Mouse (Mus musculus) testis, adult 2 months (tissue): ENCODE measurements around the gene Megf8. TPM values are rescaled to one million over a fixed set of nuclear protein-coding genes. Genes with fewer than 3 reads are reported as not detected.

Source experiments
- H3K27ac ChIP-seq: fragments of 200-500 bp; 2 replicates; pipeline ENCODE4 v1.5.1; 2012; ENCODE audit warnings: low read depth, low read length; ENCODE audit not compliant: control insufficient read depth, insufficient read depth
- H3K27me3 ChIP-seq: fragments of 200-500 bp; 2 replicates; pipeline ENCODE4 v1.6.1; 2012; ENCODE audit warnings: mild to moderate bottlenecking, low read length, moderate library complexity; ENCODE audit not compliant: control insufficient read depth, insufficient read depth
- H3K36me3 ChIP-seq: fragments of 200-500 bp; 2 replicates; pipeline ENCODE4 v1.6.1; 2012; ENCODE audit warnings: mild to moderate bottlenecking, low read length; ENCODE audit not compliant: control insufficient read depth, insufficient read depth
- H3K4me1 ChIP-seq: fragments of 200-500 bp; 2 replicates; pipeline ENCODE4 v1.6.1; 2012; ENCODE audit warnings: low read length; ENCODE audit not compliant: control insufficient read depth, insufficient read depth
- H3K4me3 ChIP-seq: fragments of 200-500 bp; 2 replicates; pipeline ENCODE4 v1.5.1; 2012; ENCODE audit warnings: low read depth, mild to moderate bottlenecking, low read length, moderate library complexity, mixed read lengths; ENCODE audit not compliant: control insufficient read depth
- CTCF ChIP-seq: fragments of 200-500 bp; IDR thresholded peaks from 2 replicates; pipeline ENCODE4 v1.5.1; 2012; ENCODE audit warnings: low read depth, mild to moderate bottlenecking, inconsistent platforms, low read length, moderate library complexity; ENCODE audit not compliant: control insufficient read depth, insufficient read depth, insufficient replicate concordance
- POLR2A ChIP-seq: fragments of 200-500 bp; IDR thresholded peaks from 2 replicates; pipeline ENCODE4 v1.6.1; 2012; ENCODE audit warnings: low read depth, mild to moderate bottlenecking, inconsistent platforms, low read length, moderate library complexity; ENCODE audit not compliant: control insufficient read depth
- polyA plus RNA-seq: library from polyadenylated mRNA; depleted of rRNA; stranded (reverse); fragments of >200 nt; gene quantifications from 2 replicates; pipeline ENCODE4 v1.2.3, GENCODE M21; 2012; rRNA removed

The Megf8 gene
- polyA plus RNA-seq, 1 experiment, result 17.0 TPM

- no peak overlapping the region for H3K4me3 ChIP-seq
- no peaks in the 10 kb centered on the region for H3K4me1 ChIP-seq
- TF ChIP-seq CTCF (no peak), POLR2A (no peak)
- H3K27ac ChIP-seq, result no peak overlapping the region
- H3K36me3 ChIP-seq, result peaks cover 2% of the 10 kb centered on the region; the same call in 1 of the 2 replicates
- no peaks in the 10 kb centered on the region for H3K27me3 ChIP-seq
These were observed 89.5 kb downstream of the Megf8 start for GRCm38 (mm10) chr7:25406468-25406867.

- Histone ChIP-seq H3K36me3 (peaks cover 2% of the 10 kb centered on the region; the same call in 1 of the 2 replicates), H3K4me3 (no peak overlapping the region), H3K27ac (no peak overlapping the region), H3K4me1 (no peaks in the 10 kb centered on the region), H3K27me3 (no peaks in the 10 kb centered on the region)
- no peak for TF ChIP-seq CTCF
- no peak for TF ChIP-seq POLR2A
These were observed 92.3 kb downstream of the Megf8 start for GRCm38 (mm10) chr7:25409114-25409760.

GRCm38 (mm10) chr7:25410969-25411615 lies 94.1 kb downstream of the Megf8 start:
- Histone ChIP-seq H3K27me3 (no peaks in the 10 kb centered on the region), H3K4me3 (no peak overlapping the region), H3K4me1 (no peaks in the 10 kb centered on the region), H3K27ac (no peak overlapping the region), H3K36me3 (peaks cover 2% of the 10 kb centered on the region; the same call in 1 of the 2 replicates)
- no peak for TF ChIP-seq POLR2A

- TF ChIP-seq POLR2A (no peak), CTCF (no peak)
- H3K4me3 ChIP-seq, result no peak overlapping the region
- no peaks in the 10 kb centered on the region for H3K36me3 ChIP-seq
- no peaks in the 10 kb centered on the region for H3K27me3 ChIP-seq
- no peak overlapping the region for H3K27ac ChIP-seq
- no peaks in the 10 kb centered on the region for H3K4me1 ChIP-seq
These were observed 94.9 kb downstream of the Megf8 start for GRCm38 (mm10) chr7:25411861-25412260.

DNA sequence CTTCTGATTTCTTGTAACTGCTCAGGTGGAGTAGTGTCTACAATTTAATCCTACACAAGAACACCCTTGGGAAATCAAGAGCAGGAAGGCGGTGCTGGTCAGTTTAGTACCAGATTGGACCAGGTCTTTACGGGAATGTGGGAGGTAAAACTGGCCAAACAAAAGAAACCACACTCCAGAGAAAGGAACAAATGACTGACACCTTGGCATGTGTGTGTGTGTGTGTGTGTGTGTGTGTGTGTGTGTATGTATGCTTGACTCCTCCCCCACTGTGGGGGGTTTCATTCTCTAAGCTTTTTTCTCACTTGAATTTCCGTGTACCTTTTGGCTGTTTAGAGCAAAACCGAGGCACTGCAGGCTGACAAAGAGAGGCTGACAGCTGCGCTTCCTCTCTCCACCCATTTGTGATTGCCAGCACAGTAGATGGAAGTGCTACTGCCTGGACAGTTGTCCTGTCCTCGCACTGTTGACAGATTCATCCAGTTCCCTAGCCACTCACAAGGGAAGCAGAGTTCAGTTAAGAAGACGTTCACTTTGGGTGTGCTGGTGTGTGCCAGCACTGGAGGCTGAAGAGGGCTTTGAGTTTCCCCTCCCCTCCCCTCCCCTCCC lies 96.0 kb downstream of the Megf8 start, which contains the start of gene Cxcl17:
TSS of gene Cxcl17 (minus strand) at position 54 of the 609 bp plus-strand sequence.
- Histone ChIP-seq H3K36me3 (no peaks in the 10 kb centered on the region), H3K27ac (no peak within 1 kb of the TSS), H3K4me1 (no peaks in the 10 kb centered on the region), H3K27me3 (no peaks in the 10 kb centered on the region), H3K4me3 (no peak within 1 kb of the TSS)
- TF ChIP-seq CTCF (no peak), POLR2A (no peak)

Other genes with a start within 250 kb of the Megf8 start
- 83.7 and 86.7 TPM in 2 replicates for gene Grik5, start 244.8 kb upstream of the Megf8 start, polyA plus RNA-seq
- gene Zfp574, start 244.6 kb upstream of the Megf8 start, polyA plus RNA-seq, result 267 and 276 TPM in 2 replicates
- gene Pou2f2, start 137.4 kb upstream of the Megf8 start, polyA plus RNA-seq, result 8.3 TPM in 2 replicates
- 26.0 and 27.1 TPM in 2 replicates for gene Dedd2, start 96.5 kb upstream of the Megf8 start, polyA plus RNA-seq
- 29.4 and 31.9 TPM in 2 replicates for gene Zfp526, start 95.7 kb upstream of the Megf8 start, polyA plus RNA-seq
- gene Gsk3a, start 79.3 kb upstream of the Megf8 start, polyA plus RNA-seq, result 91.9 and 94.8 TPM in 2 replicates
- 40.4 and 44.1 TPM in 2 replicates for gene Erf, start 66.4 kb upstream of the Megf8 start, polyA plus RNA-seq
- gene Cic, start 49.5 kb upstream of the Megf8 start, polyA plus RNA-seq, result 41.8 and 42.1 TPM in 2 replicates
- 37.1 and 44.4 TPM in 2 replicates for gene Pafah1b3, start 19.2 kb upstream of the Megf8 start, polyA plus RNA-seq
- gene Prr19, start 15.8 kb upstream of the Megf8 start, polyA plus RNA-seq, result 83.0 and 90.6 TPM in 2 replicates
- gene Tmem145, start 11.1 kb upstream of the Megf8 start, polyA plus RNA-seq, result 1.3 TPM in 2 replicates
- gene Cnfn, start 52.6 kb downstream of the Megf8 start, polyA plus RNA-seq, result 0.26 TPM in 1 of 2 replicates, not detected in the other
- 250 and 254 TPM in 2 replicates for gene Lipe, start 81.5 kb downstream of the Megf8 start, polyA plus RNA-seq
- gene Cxcl17, start 95.7 kb downstream of the Megf8 start, polyA plus RNA-seq, result not detected in 2 replicates
- gene Ceacam1, start 160.4 kb downstream of the Megf8 start, polyA plus RNA-seq, result 0.63 and 0.75 TPM in 2 replicates
- gene Ceacam2, start 222.7 kb downstream of the Megf8 start, polyA plus RNA-seq, result 32.3 and 35.1 TPM in 2 replicates